Mouse (Mus musculus) c-Kit-positive CD71-negative TER-119-negative erythroid progenitor cells, embryonic 14.5 days (primary cell): ENCODE measurements at regions not wholly inside any gene's neighbourhood (a gene's known extent, or its start where the extent isn't known, plus 50 kb on each side); places are given as distances from the start of the nearest gene placed in this dataset.

ENCODE experiments used
- DNase-seq: peaks from one replicate; pipeline ENCODE4 v3.0.0-alpha.2; 2013; ENCODE audit warnings: low read depth

- DNase-seq: no peak
Measured at GRCm38 (mm10) chr15:70920138-70920537, 2914.2 kb upstream of the Gm6569 start.

DNA sequence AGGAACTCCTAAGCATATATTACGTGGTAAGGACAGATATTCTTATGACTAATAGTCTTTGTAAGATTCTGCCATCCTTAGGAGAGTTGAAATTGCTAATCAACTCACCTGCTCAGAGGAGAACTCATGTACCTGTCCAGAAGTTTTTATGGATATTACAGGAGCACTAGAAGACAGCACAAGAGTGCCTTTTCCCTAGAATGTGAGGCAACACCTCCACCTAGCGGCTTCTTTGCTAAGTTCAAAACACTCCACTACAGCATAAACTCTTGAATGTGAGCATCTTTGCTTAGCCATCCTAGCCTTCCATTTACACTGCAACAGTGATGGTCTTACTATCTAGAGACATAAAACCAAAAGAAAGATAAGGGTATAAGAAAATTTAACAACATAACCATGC is 2913.5 kb upstream of the Gm6569 start:
- DNase-seq: peak; percentile 19
